Mouse (Mus musculus) gastrocnemius, adult 8-10 months (tissue): Measurements from ENCODE around the gene Wfikkn1. TPM values are rescaled to one million over a fixed set of nuclear protein-coding genes. Genes with fewer than 3 reads are reported as not detected.

ENCODE experiments used
- microRNA-seq: library from miRNA; unstranded; fragments of <30 nt; microRNA quantifications from one replicate; pipeline ENCODE4 v1.2.0, GENCODE M21; 2022
- total RNA-seq, 4 experiments: library from RNA; stranded (reverse); gene quantifications; 2 replicates each; pipeline ENCODE4 v1.2.4; 2022

Wfikkn1 gene
- total RNA-seq, 4 experiments from 2014 or later, result 0.15 to 0.62 (median 0.38) TPM

Small RNA genes lying within 50 kb of the gene (microRNA-seq; reads per million reads assigned to microRNA genes)
- gene Mir3082, result not detected

Other genes with a start within 250 kb of the Wfikkn1 start
- gene Gng13, start 163.7 kb downstream of the Wfikkn1 start, total RNA-seq, result not detected
- gene Chtf18, start 153.4 kb downstream of the Wfikkn1 start, total RNA-seq, result 1 to 10 TPM in 1 of 4 experiments, under 1 TPM in 3; 0.87 to 1.4 (median 0.94) TPM
- gene Rpusd1, start 153.2 kb downstream of the Wfikkn1 start, total RNA-seq, result 1 to 10 TPM; 2.4 to 3.5 (median 3.1) TPM
- not detected for gene Mslnl, start 144.8 kb downstream of the Wfikkn1 start, total RNA-seq
- under 1 TPM in 2 of 4 experiments, not detected in 2; 0.13 TPM for gene Msln, start 126.5 kb downstream of the Wfikkn1 start, total RNA-seq
- gene Narfl, start 107.1 kb downstream of the Wfikkn1 start, total RNA-seq, result 10 to 100 TPM; 24.4 to 29.6 (median 26.5) TPM
- 10 to 100 TPM in 3 of 4 experiments, 1 to 10 TPM in 1; 9.4 to 12.1 (median 10.1) TPM for gene Haghl, start 95.2 kb downstream of the Wfikkn1 start, total RNA-seq
- not detected for gene Ccdc78, start 94.3 kb downstream of the Wfikkn1 start, total RNA-seq
- gene Fam173a, start 88.0 kb downstream of the Wfikkn1 start, total RNA-seq, result 10 to 100 TPM; 46.3 to 53.3 (median 47.6) TPM
- gene AC134908.4, start 85.2 kb downstream of the Wfikkn1 start, total RNA-seq, result 1 to 10 TPM in 1 of 4 experiments, not detected in 3; 1.2 TPM
- 10 to 100 TPM; 39.6 to 52.1 (median 46.8) TPM for gene Metrn, start 83.7 kb downstream of the Wfikkn1 start, total RNA-seq
- 1 to 10 TPM in 1 of 4 experiments, under 1 TPM in 3; 0.27 to 1.0 (median 0.71) TPM for gene Fbxl16, start 71.8 kb downstream of the Wfikkn1 start, total RNA-seq
- gene Wdr24, start 57.2 kb downstream of the Wfikkn1 start, total RNA-seq, result 10 to 100 TPM in 3 of 4 experiments, 1 to 10 TPM in 1; 9.8 to 13.2 (median 11.7) TPM
- gene Jmjd8, start 52.0 kb downstream of the Wfikkn1 start, total RNA-seq, result 10 to 100 TPM; 11.0 to 13.0 (median 11.4) TPM
- 100 to 1,000 TPM in 1 of 4 experiments, 10 to 100 TPM in 3; 87.3 to 101 (median 91.1) TPM for gene Stub1, start 47.5 kb downstream of the Wfikkn1 start, total RNA-seq
- 10 to 100 TPM in 3 of 4 experiments, 1 to 10 TPM in 1; 9.5 to 18.5 (median 16.7) TPM for gene Rhbdl1, start 43.6 kb downstream of the Wfikkn1 start, total RNA-seq
- gene Gm20683, start 39.1 kb downstream of the Wfikkn1 start, total RNA-seq, result 10 to 100 TPM in 2 of 4 experiments, 1 to 10 TPM in 2; 9.1 to 15.3 (median 12.3) TPM
- 10 to 100 TPM; 63.3 to 72.7 (median 68.0) TPM for gene Rhot2, start 36.0 kb downstream of the Wfikkn1 start, total RNA-seq
- gene Wdr90, start 19.4 kb downstream of the Wfikkn1 start, total RNA-seq, result 1 to 10 TPM in 1 of 4 experiments, under 1 TPM in 3; 0.36 to 1.6 (median 0.84) TPM
- gene Mcrip2, start 12.1 kb downstream of the Wfikkn1 start, total RNA-seq, result 100 to 1,000 TPM in 1 of 4 experiments, 10 to 100 TPM in 3; 87.4 to 108 (median 92.5) TPM
- gene Mettl26, start 5.8 kb downstream of the Wfikkn1 start, total RNA-seq, result 10 to 100 TPM; 27.4 to 42.1 (median 31.3) TPM
- 10 to 100 TPM in 3 of 4 experiments, 1 to 10 TPM in 1; 7.9 to 13.3 (median 12.7) TPM for gene Rab40c, start 38.9 kb upstream of the Wfikkn1 start, total RNA-seq
- 10 to 100 TPM; 18.1 to 21.0 (median 18.8) TPM for gene Pigq, start 64.1 kb upstream of the Wfikkn1 start, total RNA-seq
- not detected for gene Nhlrc4, start 64.1 kb upstream of the Wfikkn1 start, total RNA-seq
- not detected for gene A930017K11Rik, start 71.7 kb upstream of the Wfikkn1 start, total RNA-seq
- gene Capn15, start 104.9 kb upstream of the Wfikkn1 start, total RNA-seq, result 1 to 10 TPM; 2.9 to 5.0 (median 4.1) TPM
- 10 to 100 TPM; 71.4 to 85.9 (median 78.5) TPM for gene Rab11fip3, start 188.7 kb upstream of the Wfikkn1 start, total RNA-seq
- gene Decr2, start 209.5 kb upstream of the Wfikkn1 start, total RNA-seq, result 1 to 10 TPM; 2.8 to 4.2 (median 2.8) TPM
- gene Nme4, start 214.7 kb upstream of the Wfikkn1 start, total RNA-seq, result 1 to 10 TPM; 1.9 to 4.0 (median 2.8) TPM
- 1 to 10 TPM; 2.6 to 4.1 (median 3.4) TPM for gene Tmem8, start 232.4 kb upstream of the Wfikkn1 start, total RNA-seq
- gene Mrpl28, start 242.6 kb upstream of the Wfikkn1 start, total RNA-seq, result 10 to 100 TPM; 62.7 to 72.1 (median 67.6) TPM